Mouse (Mus musculus): ENCODE measurements around the gene Olfr967.
"Not testable (repeated sequence)": the region's sequence is repeated elsewhere in the genome, so short reads cannot be mapped to it uniquely, and the experiment has no call there.

Gene Olfr967

GRCm38 (mm10) chr9:39745949-39746348 lies at the start of gene Olfr967:
Olfr967 (plus strand) TSS chr9:39746249.
- no peak for DNase-seq

GRCm38 (mm10) chr9:39701123-39701522 lies 44.9 kb upstream of the Olfr967 start:
- DNase-seq: not testable (repeated sequence)

GRCm38 (mm10) chr9:39707017-39707416 lies 39.0 kb upstream of the Olfr967 start, which contains the start of gene Olfr149:
Olfr149 (minus strand) TSS chr9:39707117.
- DNase-seq: no peak

- peak; percentile 4 for DNase-seq
Observed at GRCm38 (mm10) chr9:39708958-39709357, 37.1 kb upstream of the Olfr967 start.

- no peak for DNase-seq
Observed at GRCm38 (mm10) chr9:39711053-39711452, 35.0 kb upstream of the Olfr967 start, which contains the start of gene Olfr965. Olfr965 (plus strand) TSS chr9:39711353.

- no peak for DNase-seq
Observed at GRCm38 (mm10) chr9:39730678-39731077, 15.4 kb upstream of the Olfr967 start, which contains the start of gene Olfr150. Olfr150 (plus strand) TSS chr9:39730978.

GRCm38 (mm10) chr9:39740741-39741140 lies 5.3 kb upstream of the Olfr967 start:
- no peak for DNase-seq

- no peak for DNase-seq
Observed at GRCm38 (mm10) chr9:39746428-39746827, 379 bp downstream of the Olfr967 start.

- DNase-seq: no peak
Observed at GRCm38 (mm10) chr9:39783153-39783552, 37.1 kb downstream of the Olfr967 start, which contains the start of gene Olfr968. Olfr968 (minus strand) TSS chr9:39783253.

GRCm38 (mm10) chr9:39790558-39790957 lies 44.5 kb downstream of the Olfr967 start, which contains the start of gene Olfr969:
Olfr969 (plus strand) TSS chr9:39790945.
- no peak for DNase-seq

All from lung, postnatal 36 days (tissue).